Mouse (Mus musculus): Measurements from ENCODE around the gene Fmnl3. TPM values are rescaled to one million over a fixed set of nuclear protein-coding genes. Genes with fewer than 3 reads are reported as not detected.

The Fmnl3 gene
- total RNA-seq, 1 experiment from 2014 or later, result 16.5 TPM

DNA sequence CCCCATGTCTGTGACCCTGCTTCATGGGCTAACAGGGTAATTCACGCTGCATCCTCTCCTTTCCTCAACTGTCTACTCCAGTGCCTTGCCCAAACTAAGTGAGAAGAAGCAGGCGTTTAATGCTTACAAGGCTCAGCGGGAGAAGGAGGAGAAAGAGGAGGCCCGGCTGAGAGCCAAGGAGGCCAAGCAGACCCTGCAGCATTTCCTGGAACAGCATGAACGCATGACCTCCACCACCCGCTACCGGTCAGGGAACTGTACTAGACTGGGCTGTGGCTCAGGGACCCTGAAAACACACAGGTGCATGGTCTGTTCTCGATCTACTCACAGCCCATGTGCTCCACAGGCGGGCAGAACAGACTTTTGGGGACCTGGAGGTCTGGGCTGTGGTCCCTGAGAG lies 62.8 kb downstream of the Fmnl3 start:
- no peak for ATAC-seq (replicated peaks in 1 of 2; ENCODE audit: insufficient read depth in 1 of 2, low FRiP score in 2 of 2, low TSS enrichment in 1 of 2, low read depth in 1 of 2, poor library complexity in 2 of 2, severe bottlenecking in 2 of 2)

GRCm38 (mm10) chr15:99296213-99296612 lies 74.1 kb downstream of the Fmnl3 start:
- no peak for ATAC-seq (replicated peaks in 1 of 2; ENCODE audit: insufficient read depth in 1 of 2, low FRiP score in 2 of 2, low TSS enrichment in 1 of 2, low read depth in 1 of 2, poor library complexity in 2 of 2, severe bottlenecking in 2 of 2)

DNA sequence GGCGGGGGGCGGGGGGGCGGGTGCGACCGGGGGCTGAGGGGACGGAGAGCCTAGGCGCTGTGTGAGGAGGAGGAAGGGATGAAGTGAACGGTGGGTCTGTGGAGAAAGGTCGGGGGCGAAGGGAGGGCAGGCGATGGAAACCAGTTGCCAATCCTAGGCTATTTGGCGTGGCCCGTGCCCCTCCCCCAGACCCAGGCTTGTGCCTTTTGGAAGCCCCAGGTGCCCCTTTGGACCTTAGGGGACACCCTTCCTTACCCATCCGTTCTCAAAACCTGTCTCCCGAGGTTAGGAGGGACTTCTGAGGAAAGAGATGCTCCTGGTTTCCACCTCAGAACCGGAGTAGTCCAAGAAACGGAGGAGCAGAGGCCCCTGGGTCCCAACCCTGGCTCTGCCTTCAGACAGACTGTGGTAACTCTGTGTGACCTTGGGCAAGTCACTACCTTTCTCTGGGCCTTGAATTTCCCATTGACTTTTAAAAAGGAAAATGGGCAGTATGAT lies 74.7 kb downstream of the Fmnl3 start, which contains the start of gene Fam186b:
Gene Fam186b, minus strand, starts transcription at position 405 of the 498 bp plus-strand sequence.
- peak in 1 of 2 experiments; percentile 25; a peak in 1 of 4 replicates for ATAC-seq (replicated peaks in 1 of 2; ENCODE audit: insufficient read depth in 1 of 2, low FRiP score in 2 of 2, low TSS enrichment in 1 of 2, low read depth in 1 of 2, poor library complexity in 2 of 2, severe bottlenecking in 2 of 2)

- ATAC-seq (replicated peaks in 1 of 2; ENCODE audit: insufficient read depth in 1 of 2, low FRiP score in 2 of 2, low TSS enrichment in 1 of 2, low read depth in 1 of 2, poor library complexity in 2 of 2, severe bottlenecking in 2 of 2), result peak; percentile 69 to 72
Observed at GRCm38 (mm10) chr15:99294813-99295374, 75.4 kb downstream of the Fmnl3 start, which contains the start of gene Prpf40b. Gene Prpf40b, plus strand, starts transcription at chr15:99295087.

GRCm38 (mm10) chr15:99294287-99294686 lies 76.0 kb downstream of the Fmnl3 start:
- 0 out of 4 replicates have a peak, but pooled peaks of 1 of the 2 experiments have one; percentile 20 for ATAC-seq (replicated peaks in 1 of 2; ENCODE audit: insufficient read depth in 1 of 2, low FRiP score in 2 of 2, low TSS enrichment in 1 of 2, low read depth in 1 of 2, poor library complexity in 2 of 2, severe bottlenecking in 2 of 2)

GRCm38 (mm10) chr15:99290586-99290985 lies 79.7 kb downstream of the Fmnl3 start:
- no peak for ATAC-seq (replicated peaks in 1 of 2; ENCODE audit: insufficient read depth in 1 of 2, low FRiP score in 2 of 2, low TSS enrichment in 1 of 2, low read depth in 1 of 2, poor library complexity in 2 of 2, severe bottlenecking in 2 of 2)

DNA sequence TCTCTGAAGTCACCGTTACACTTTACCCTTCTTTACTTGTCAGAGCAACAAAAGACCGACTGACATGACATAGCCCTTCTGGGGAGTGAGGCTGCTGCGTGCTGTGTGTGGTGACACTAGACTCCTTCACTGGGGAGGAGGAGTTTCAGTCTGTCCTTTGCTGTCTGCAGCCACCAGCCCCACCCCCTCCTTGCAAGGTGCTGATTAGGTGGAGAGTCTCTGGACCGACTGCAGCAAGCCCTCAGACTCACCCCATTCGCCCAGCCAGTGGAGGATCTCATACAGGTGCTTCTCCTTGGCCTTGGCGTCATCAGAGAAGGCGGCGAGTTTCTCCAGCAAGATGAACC lies 85.1 kb downstream of the Fmnl3 start:
- ATAC-seq (replicated peaks in 1 of 2; ENCODE audit: insufficient read depth in 1 of 2, low FRiP score in 2 of 2, low TSS enrichment in 1 of 2, low read depth in 1 of 2, poor library complexity in 2 of 2, severe bottlenecking in 2 of 2), result no peak; a peak in 1 of 4 replicates

DNA sequence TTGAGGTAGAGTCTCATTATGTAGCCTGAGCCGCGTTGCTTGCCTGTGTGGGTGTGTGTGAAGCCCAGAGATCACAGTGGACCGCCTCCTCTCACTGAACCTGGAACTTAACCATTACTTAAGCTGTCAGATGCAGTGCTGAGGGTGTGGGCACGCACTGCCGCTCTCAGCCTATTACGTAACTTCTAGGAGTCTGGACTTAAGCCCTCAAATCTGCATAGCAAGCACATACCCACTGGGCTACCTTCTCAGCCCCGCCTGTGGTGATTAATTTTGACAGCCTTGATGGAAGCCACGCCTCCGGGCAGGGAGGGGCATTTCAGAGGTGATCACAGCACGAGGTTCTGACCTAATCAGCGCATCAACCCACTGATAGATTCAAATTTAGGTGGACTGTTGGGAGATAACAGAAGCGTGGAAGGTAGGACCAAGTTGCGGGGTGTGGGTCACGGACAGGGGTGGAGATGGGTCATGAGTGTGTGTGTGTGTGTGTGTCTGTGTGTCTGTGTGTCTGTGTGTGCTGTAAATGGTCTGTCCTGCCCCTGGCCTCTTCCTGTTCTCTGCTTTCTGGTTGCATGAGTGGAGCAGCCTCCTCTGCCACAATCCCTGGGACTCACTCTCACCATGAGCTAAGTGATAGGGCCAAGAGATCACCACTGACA lies 85.6 kb downstream of the Fmnl3 start:
- ATAC-seq (replicated peaks in 1 of 2; ENCODE audit: insufficient read depth in 1 of 2, low FRiP score in 2 of 2, low TSS enrichment in 1 of 2, low read depth in 1 of 2, poor library complexity in 2 of 2, severe bottlenecking in 2 of 2), result peak; percentile 81 to 87

- ATAC-seq (replicated peaks in 1 of 2; ENCODE audit: insufficient read depth in 1 of 2, low FRiP score in 2 of 2, low TSS enrichment in 1 of 2, low read depth in 1 of 2, poor library complexity in 2 of 2, severe bottlenecking in 2 of 2), result no peak
Observed at GRCm38 (mm10) chr15:99283456-99283855, 86.8 kb downstream of the Fmnl3 start.

- no peak for ATAC-seq (replicated peaks in 1 of 2; ENCODE audit: insufficient read depth in 1 of 2, low FRiP score in 2 of 2, low TSS enrichment in 1 of 2, low read depth in 1 of 2, poor library complexity in 2 of 2, severe bottlenecking in 2 of 2)
Observed at GRCm38 (mm10) chr15:99278271-99278670, 92.0 kb downstream of the Fmnl3 start.

DNA sequence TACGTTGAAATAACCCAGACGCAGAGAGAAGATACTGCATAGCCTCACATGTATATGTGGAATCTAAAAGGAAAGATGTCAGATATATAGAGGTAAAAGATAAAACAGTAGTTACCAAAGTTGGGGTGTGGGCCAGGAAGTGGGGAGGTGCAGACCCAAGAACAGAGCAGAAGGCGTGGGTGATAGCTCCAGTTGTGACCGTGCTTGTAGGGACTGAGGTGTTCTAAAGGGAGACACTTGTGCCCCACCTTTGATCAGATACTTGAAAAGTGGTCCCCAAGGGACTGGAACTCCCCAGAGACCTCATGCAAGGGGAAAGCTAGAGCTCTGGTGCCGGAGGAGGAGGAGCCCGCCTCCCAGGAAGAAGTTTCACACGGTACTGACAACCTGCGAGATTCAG lies 94.2 kb downstream of the Fmnl3 start:
- ATAC-seq (replicated peaks in 1 of 2; ENCODE audit: insufficient read depth in 1 of 2, low FRiP score in 2 of 2, low TSS enrichment in 1 of 2, low read depth in 1 of 2, poor library complexity in 2 of 2, severe bottlenecking in 2 of 2), result no peak

Other genes with a start within 250 kb of the Fmnl3 start
- gene Spats2, start 244.6 kb downstream of the Fmnl3 start, total RNA-seq (2017), result 0.25 TPM in 1 of 2 replicates, not detected in the other
- not detected in 2 replicates for gene Kcnh3, start 145.6 kb downstream of the Fmnl3 start, total RNA-seq (2017)
- gene Mcrs1, start 118.5 kb downstream of the Fmnl3 start, total RNA-seq (2017), result 46.5 and 58.8 TPM in 2 replicates
- gene Prpf40b, start 75.4 kb downstream of the Fmnl3 start, total RNA-seq (2017), result 16.4 and 22.0 TPM in 2 replicates
- gene Fam186b, start 74.6 kb downstream of the Fmnl3 start, total RNA-seq (2017), result 0.05 TPM in 1 of 2 replicates, not detected in the other
- 120 and 133 TPM in 2 replicates for gene Tmbim6, start 22.4 kb upstream of the Fmnl3 start, total RNA-seq (2017)
- gene Nckap5l, start 87.3 kb upstream of the Fmnl3 start, total RNA-seq (2017), result 0.89 and 1.8 TPM in 2 replicates
- gene Bcdin3d, start 104.2 kb upstream of the Fmnl3 start, total RNA-seq (2017), result 7.1 and 7.2 TPM in 2 replicates
- not detected in 2 replicates for gene Faim2, start 157.7 kb upstream of the Fmnl3 start, total RNA-seq (2017)
- not detected in 2 replicates for gene Aqp2, start 208.6 kb upstream of the Fmnl3 start, total RNA-seq (2017)
- gene Aqp5, start 220.3 kb upstream of the Fmnl3 start, total RNA-seq (2017), result not detected in 2 replicates
- not detected in 2 replicates for gene Aqp6, start 230.9 kb upstream of the Fmnl3 start, total RNA-seq (2017)

Measured in hematopoietic stem cell, adult 5-6 weeks (primary cell).